Mouse (Mus musculus): ENCODE results near the gene Pabpc1l.

- TF ChIP-seq CTCF (IDR thresholded peaks at IDR 0.05; ENCODE audit: borderline replicate concordance, control insufficient read depth, extremely low read depth, insufficient read depth, low read length, poor library complexity): no peak
- no peak for TF ChIP-seq POLR2A (IDR thresholded peaks at IDR 0.05; ENCODE audit: control insufficient read depth, extremely low read depth, insufficient read depth, low read length, poor library complexity)
These were observed 13.3 kb downstream of the Pabpc1l start for GRCm38 (mm10) chr2:164038407-164039028.

Data from thymus, adult 2 months (tissue).